Mouse (Mus musculus) heart, adult 9 months (tissue): ENCODE results near the gene Map3k9.

Experiments used
- DNase-seq, 2 experiments: peaks; one replicate each; pipeline ENCODE4 v3.0.0; 2022; ENCODE audit warnings: low spot score in 2 of 2

Gene Map3k9

GRCm38 (mm10) chr12:81781105-81781909 is at the start of gene Map3k9:
TSS of gene Map3k9 (minus strand) at chr12:81781175.
- DNase-seq = peak; percentile 88 to 93

- no peak for DNase-seq
Measured at GRCm38 (mm10) chr12:81828355-81828754, 47.4 kb upstream of the Map3k9 start.

GRCm38 (mm10) chr12:81822778-81823480 is 42.0 kb upstream of the Map3k9 start:
- DNase-seq = no peak

GRCm38 (mm10) chr12:81822176-81822575 is 41.2 kb upstream of the Map3k9 start:
- no peak for DNase-seq

- DNase-seq = no peak
Measured at GRCm38 (mm10) chr12:81820700-81821099, 39.7 kb upstream of the Map3k9 start.

GRCm38 (mm10) chr12:81817126-81817505 is 36.1 kb upstream of the Map3k9 start:
- no peak for DNase-seq

- peak; percentile 25 to 53 for DNase-seq
Measured at GRCm38 (mm10) chr12:81816330-81817125, 35.6 kb upstream of the Map3k9 start.

- no peak for DNase-seq
Measured at GRCm38 (mm10) chr12:81814742-81815141, 33.8 kb upstream of the Map3k9 start.

GRCm38 (mm10) chr12:81810417-81810816 is 29.4 kb upstream of the Map3k9 start:
- no peak for DNase-seq

GRCm38 (mm10) chr12:81808596-81808995 is 27.6 kb upstream of the Map3k9 start:
- DNase-seq = no peak

GRCm38 (mm10) chr12:81807953-81808352 is 27.0 kb upstream of the Map3k9 start:
- peak; percentile 23 for DNase-seq

GRCm38 (mm10) chr12:81807529-81807837 is 26.5 kb upstream of the Map3k9 start:
- no peak for DNase-seq

GRCm38 (mm10) chr12:81806759-81807528 is 26.0 kb upstream of the Map3k9 start:
- peak; percentile 40 to 45 for DNase-seq

GRCm38 (mm10) chr12:81806114-81806513 is 25.1 kb upstream of the Map3k9 start:
- DNase-seq = no peak

- DNase-seq = no peak
Measured at GRCm38 (mm10) chr12:81803803-81804202, 22.8 kb upstream of the Map3k9 start.

- DNase-seq = no peak
Measured at GRCm38 (mm10) chr12:81803016-81803415, 22.0 kb upstream of the Map3k9 start.

GRCm38 (mm10) chr12:81801134-81801533 is 20.2 kb upstream of the Map3k9 start:
- DNase-seq = no peak

GRCm38 (mm10) chr12:81796541-81796940 is 15.6 kb upstream of the Map3k9 start:
- DNase-seq = peak; percentile 34 to 68

GRCm38 (mm10) chr12:81792511-81793218 is 11.7 kb upstream of the Map3k9 start:
- DNase-seq = no peak

- DNase-seq = no peak
Measured at GRCm38 (mm10) chr12:81789499-81789898, 8.5 kb upstream of the Map3k9 start.

GRCm38 (mm10) chr12:81788672-81789084 is 7.7 kb upstream of the Map3k9 start:
- DNase-seq = peak; percentile 81 to 92
